Mouse (Mus musculus): ENCODE measurements around the gene Pbx4. TPM values are rescaled to one million over a fixed set of nuclear protein-coding genes. Genes with fewer than 3 reads are reported as not detected.
A peak's percentile ranks its signal among the peaks of the same experiment; 100 is the strongest.

Pbx4 gene
- polyA plus RNA-seq, 1 experiment, result 22.4 TPM

DNA sequence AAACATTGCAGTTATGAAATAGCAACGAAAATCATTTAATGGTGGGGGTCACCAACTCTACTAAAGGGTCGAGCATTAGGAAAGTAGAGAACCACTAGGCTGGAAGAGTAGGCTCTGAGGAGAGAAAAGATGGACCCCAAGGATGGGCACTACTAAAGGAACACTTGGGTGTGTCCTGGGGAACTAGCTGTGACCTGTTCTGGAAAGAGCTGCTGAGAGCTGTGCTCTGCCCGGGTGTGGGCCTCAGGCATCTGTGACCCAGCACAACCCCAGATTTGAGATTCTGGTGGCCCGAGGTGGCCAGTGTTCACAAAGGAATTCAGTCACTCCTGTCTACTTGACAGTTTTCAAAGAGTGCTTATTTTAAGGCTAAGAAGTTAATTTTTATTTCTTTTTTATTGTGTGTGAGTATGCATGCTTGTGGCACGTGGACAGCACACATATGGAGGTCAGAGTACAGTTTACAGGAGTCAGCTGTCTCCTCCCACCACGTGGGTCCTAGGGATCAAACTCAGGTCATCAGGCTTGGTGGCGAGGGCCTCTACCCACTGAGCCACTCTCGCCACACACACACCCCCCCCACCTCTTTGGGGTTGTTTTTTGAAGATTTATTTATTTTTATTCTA lies 4.9 kb downstream of the Pbx4 start:
- H3K27ac ChIP-seq (ENCODE audit: insufficient read depth, low read length), result no peak overlapping the region
- H3K9ac ChIP-seq (ENCODE audit: low read depth, poor library complexity, severe bottlenecking), result no peak overlapping the region
- H3K36me3 ChIP-seq (ENCODE audit: control insufficient read depth, insufficient read depth, low read length, poor library complexity, severe bottlenecking), result 0 out of 2 replicates have a peak, but pooled peaks cover 3% of the 10 kb centered on the region
- H3K9me3 ChIP-seq (replicated peaks; ENCODE audit: control insufficient read depth, insufficient read depth, low read length, poor library complexity, severe bottlenecking), result no peaks in the 10 kb centered on the region
- no peaks in the 10 kb centered on the region for H3K27me3 ChIP-seq (ENCODE audit: control insufficient read depth, insufficient read depth, low read length, poor library complexity, severe bottlenecking)
- H3K4me3 ChIP-seq (ENCODE audit: low read depth, low read length), result no peak overlapping the region
- H3K4me1 ChIP-seq (ENCODE audit: control insufficient read depth, insufficient read depth, low read length), result no peaks in the 10 kb centered on the region
- TF ChIP-seq CTCF (IDR thresholded peaks at IDR 0.05; ENCODE audit: low read depth, low read length) (no peak), POLR2A (IDR thresholded peaks at IDR 0.05; ENCODE audit: insufficient read depth, low read length) (no peak), EP300 (IDR thresholded peaks at IDR 0.05; ENCODE audit: insufficient read depth, low read depth, low read length) (no peak)

DNA sequence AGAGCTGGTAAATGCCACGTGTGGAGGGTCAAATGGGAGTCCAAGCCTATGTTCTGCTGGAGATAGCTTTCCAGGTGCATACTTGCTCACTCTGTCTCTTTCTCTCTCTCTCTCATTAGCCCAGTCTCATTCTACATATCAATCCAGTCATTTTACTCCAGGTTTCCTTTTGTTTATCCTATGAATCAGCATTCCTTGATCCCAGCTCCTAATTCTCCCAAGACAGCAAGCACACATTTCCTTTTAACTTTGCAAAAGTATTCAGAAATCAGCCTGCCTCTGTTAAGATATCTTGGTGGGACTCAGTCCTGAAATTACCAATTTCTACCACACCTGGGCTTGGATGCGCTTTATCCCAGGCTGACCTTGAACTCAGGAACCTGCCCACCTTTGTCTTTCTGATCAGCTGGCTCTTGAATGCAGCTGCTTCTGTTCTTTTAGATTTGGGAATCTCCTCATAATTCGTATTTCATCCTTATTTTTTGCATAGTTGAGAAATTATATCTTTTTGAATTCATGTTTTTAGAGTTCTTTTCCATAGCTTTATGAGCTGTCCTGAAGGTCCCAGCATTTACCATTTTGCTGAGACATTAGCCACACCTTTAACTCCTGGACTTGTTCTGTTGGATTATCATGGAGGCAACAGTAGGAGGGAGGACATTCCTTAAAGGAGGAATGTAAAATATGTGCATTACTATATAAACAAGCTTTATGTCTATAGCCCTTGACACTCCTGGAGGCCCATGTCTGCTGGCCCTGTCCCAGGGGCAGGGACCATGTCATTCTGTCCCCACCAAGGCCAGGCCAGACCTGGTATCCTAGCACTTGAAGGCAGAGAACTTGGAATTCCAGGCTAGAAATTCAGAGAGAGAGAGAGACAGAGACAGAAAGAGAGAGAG lies 15.1 kb downstream of the Pbx4 start:
- peak overlapping the region; percentile 89 for H3K27ac ChIP-seq (ENCODE audit: insufficient read depth, low read length)

DNA sequence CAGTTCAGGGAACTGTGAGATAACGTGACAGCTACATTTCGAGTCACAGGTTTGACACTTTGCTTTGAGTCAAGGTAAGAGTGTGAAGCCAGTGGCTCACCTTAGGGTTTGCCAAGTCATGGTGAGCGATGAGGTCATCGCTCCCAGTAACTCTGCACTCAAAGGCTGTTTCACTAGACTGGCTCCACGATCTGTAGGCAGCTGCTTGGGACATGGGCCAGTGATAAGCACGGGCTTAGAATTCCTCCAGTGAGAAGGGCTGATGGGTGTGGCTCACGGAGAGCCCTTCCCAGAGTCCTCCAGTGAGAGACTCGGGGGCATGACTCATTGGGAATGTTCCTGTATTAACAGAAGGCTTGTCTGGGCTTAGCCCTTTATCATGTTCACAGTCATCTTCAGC lies 16.7 kb downstream of the Pbx4 start:
- Histone ChIP-seq H3K36me3 (ENCODE audit: control insufficient read depth, insufficient read depth, low read length, poor library complexity, severe bottlenecking) (no peaks in the 10 kb centered on the region), H3K27me3 (ENCODE audit: control insufficient read depth, insufficient read depth, low read length, poor library complexity, severe bottlenecking) (no peaks in the 10 kb centered on the region), H3K4me3 (ENCODE audit: low read depth, low read length) (no peak overlapping the region), H3K9ac (ENCODE audit: low read depth, poor library complexity, severe bottlenecking) (no peak overlapping the region), H3K4me1 (ENCODE audit: control insufficient read depth, insufficient read depth, low read length) (peaks cover 18% of the 10 kb centered on the region), H3K27ac (ENCODE audit: insufficient read depth, low read length) (peak overlapping the region; percentile 84), H3K9me3 (replicated peaks; ENCODE audit: control insufficient read depth, insufficient read depth, low read length, poor library complexity, severe bottlenecking) (no peaks in the 10 kb centered on the region)
- TF ChIP-seq EP300 (IDR thresholded peaks at IDR 0.05; ENCODE audit: insufficient read depth, low read depth, low read length) (peak; percentile 68; the same call in 1 of the 2 replicates), CTCF (IDR thresholded peaks at IDR 0.05; ENCODE audit: low read depth, low read length) (no peak), POLR2A (IDR thresholded peaks at IDR 0.05; ENCODE audit: insufficient read depth, low read length) (peak; percentile 25)

More for the DNA sequence above, 15.1 kb downstream of the Pbx4 start:
- no peak for TF ChIP-seq CTCF (IDR thresholded peaks at IDR 0.05; ENCODE audit: low read depth, low read length)
- TF ChIP-seq POLR2A (IDR thresholded peaks at IDR 0.05; ENCODE audit: insufficient read depth, low read length), result no peak
- 0 out of 2 replicates have a peak, but pooled peaks have one; percentile 28 for TF ChIP-seq EP300 (IDR thresholded peaks at IDR 0.05; ENCODE audit: insufficient read depth, low read depth, low read length)
- H3K9ac ChIP-seq (ENCODE audit: low read depth, poor library complexity, severe bottlenecking), result no peak overlapping the region
- H3K9me3 ChIP-seq (replicated peaks; ENCODE audit: control insufficient read depth, insufficient read depth, low read length, poor library complexity, severe bottlenecking), result no peaks in the 10 kb centered on the region
- H3K36me3 ChIP-seq (ENCODE audit: control insufficient read depth, insufficient read depth, low read length, poor library complexity, severe bottlenecking), result no peaks in the 10 kb centered on the region
- no peak overlapping the region for H3K4me3 ChIP-seq (ENCODE audit: low read depth, low read length)
- no peaks in the 10 kb centered on the region for H3K27me3 ChIP-seq (ENCODE audit: control insufficient read depth, insufficient read depth, low read length, poor library complexity, severe bottlenecking)
- peaks cover 18% of the 10 kb centered on the region for H3K4me1 ChIP-seq (ENCODE audit: control insufficient read depth, insufficient read depth, low read length)

DNA sequence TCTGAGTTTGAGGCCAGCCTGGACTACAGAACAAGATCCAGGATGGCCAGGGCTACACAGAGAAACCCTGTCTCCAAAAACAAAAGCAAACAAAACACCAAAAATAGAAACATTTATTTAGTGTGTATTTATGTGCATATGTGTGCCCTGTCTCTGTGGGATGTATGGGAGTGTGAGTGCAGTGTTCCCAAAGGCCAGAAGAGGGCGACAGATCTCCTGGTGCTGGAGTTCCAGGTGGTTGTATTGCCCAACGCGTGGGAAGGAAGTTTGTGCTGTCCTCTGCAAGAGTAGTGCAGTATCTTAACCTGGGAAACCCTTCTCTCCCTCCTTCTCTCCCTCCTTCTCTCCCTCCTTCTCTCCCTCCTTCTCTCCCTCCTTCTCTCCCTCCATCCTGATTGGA lies 17.6 kb downstream of the Pbx4 start:
- H3K36me3 ChIP-seq (ENCODE audit: control insufficient read depth, insufficient read depth, low read length, poor library complexity, severe bottlenecking), result no peaks in the 10 kb centered on the region
- no peak overlapping the region for H3K9ac ChIP-seq (ENCODE audit: low read depth, poor library complexity, severe bottlenecking)
- peak overlapping the region; percentile 84 for H3K27ac ChIP-seq (ENCODE audit: insufficient read depth, low read length)
- TF ChIP-seq EP300 (IDR thresholded peaks at IDR 0.05; ENCODE audit: insufficient read depth, low read depth, low read length) (no peak), POLR2A (IDR thresholded peaks at IDR 0.05; ENCODE audit: insufficient read depth, low read length) (no peak), CTCF (IDR thresholded peaks at IDR 0.05; ENCODE audit: low read depth, low read length) (peak; percentile 92)
- no peaks in the 10 kb centered on the region for H3K27me3 ChIP-seq (ENCODE audit: control insufficient read depth, insufficient read depth, low read length, poor library complexity, severe bottlenecking)
- H3K9me3 ChIP-seq (replicated peaks; ENCODE audit: control insufficient read depth, insufficient read depth, low read length, poor library complexity, severe bottlenecking), result no peaks in the 10 kb centered on the region
- H3K4me1 ChIP-seq (ENCODE audit: control insufficient read depth, insufficient read depth, low read length), result peaks cover 15% of the 10 kb centered on the region
- H3K4me3 ChIP-seq (ENCODE audit: low read depth, low read length), result no peak overlapping the region

DNA sequence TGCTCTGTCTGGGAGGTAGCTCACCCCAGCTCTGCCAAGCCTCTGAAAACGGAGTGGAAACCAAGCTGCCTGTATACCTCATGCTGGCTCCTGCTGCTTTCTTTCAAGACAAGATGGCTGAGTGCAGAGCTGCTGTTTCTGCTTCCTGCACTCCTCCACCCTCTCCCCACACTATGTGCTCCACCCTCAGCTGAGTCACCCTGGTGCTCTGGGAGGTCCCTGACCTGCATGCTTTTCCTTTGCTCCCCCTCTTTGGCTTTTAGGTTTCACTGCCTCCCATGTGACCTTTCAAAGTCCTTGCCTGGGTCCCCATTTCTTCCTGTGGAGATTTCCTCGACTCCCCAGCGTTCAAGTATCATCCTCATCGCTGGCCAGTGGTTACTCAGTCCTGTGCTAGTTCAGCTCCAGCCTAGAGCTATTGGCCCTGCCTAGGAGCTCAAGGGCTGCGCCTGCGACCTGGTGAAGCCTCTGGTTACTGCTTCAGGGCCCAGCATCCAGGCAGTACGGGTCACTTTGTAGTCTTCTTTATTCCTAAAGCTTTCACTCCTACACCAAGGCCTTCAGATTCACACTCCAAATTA lies 18.7 kb downstream of the Pbx4 start:
- Histone ChIP-seq H3K27ac (ENCODE audit: insufficient read depth, low read length) (peak overlapping the region; percentile 80), H3K36me3 (ENCODE audit: control insufficient read depth, insufficient read depth, low read length, poor library complexity, severe bottlenecking) (no peaks in the 10 kb centered on the region), H3K27me3 (ENCODE audit: control insufficient read depth, insufficient read depth, low read length, poor library complexity, severe bottlenecking) (no peaks in the 10 kb centered on the region), H3K4me3 (ENCODE audit: low read depth, low read length) (no peak overlapping the region), H3K9ac (ENCODE audit: low read depth, poor library complexity, severe bottlenecking) (0 out of 2 replicates have a peak overlapping the region, but pooled peaks have one; percentile 9), H3K4me1 (ENCODE audit: control insufficient read depth, insufficient read depth, low read length) (peaks cover 12% of the 10 kb centered on the region), H3K9me3 (replicated peaks; ENCODE audit: control insufficient read depth, insufficient read depth, low read length, poor library complexity, severe bottlenecking) (no peaks in the 10 kb centered on the region)
- no peak for TF ChIP-seq CTCF (IDR thresholded peaks at IDR 0.05; ENCODE audit: low read depth, low read length)
- TF ChIP-seq EP300 (IDR thresholded peaks at IDR 0.05; ENCODE audit: insufficient read depth, low read depth, low read length), result 0 out of 2 replicates have a peak, but pooled peaks have one; percentile 52
- no peak for TF ChIP-seq POLR2A (IDR thresholded peaks at IDR 0.05; ENCODE audit: insufficient read depth, low read length)

Data from ES-Bruce4 (cell line).